Mouse (Mus musculus): Measurements from ENCODE around the gene Tbc1d22a. TPM values are rescaled to one million over a fixed set of nuclear protein-coding genes. Genes with fewer than 3 reads are reported as not detected.
"Not testable (repeated sequence)": the region's sequence is repeated elsewhere in the genome, so short reads cannot be mapped to it uniquely, and the experiment has no call there.

Tbc1d22a gene
- polyA plus RNA-seq, 1 experiment from 2014 or later = 37.9 TPM

GRCm38 (mm10) chr15:86220229-86220630, 6.0 kb downstream of the Tbc1d22a start:
- DNase-seq (ENCODE audit: low read depth, low spot score) (no peak), ATAC-seq (no peak)
- ChIA-PET CTCF (interaction anchor here (1.3 to 2.5 kb wide), 3 partner anchors 16 to 33 kb away, joined by 3 to 9 read pairs (median 5); no protein-coding TSS in a partner anchor), POLR2A (no interaction called here)
- no peak for TF ChIP-seq CTCF (IDR thresholded peaks at IDR 0.05)
- in situ Hi-C loops (cut with MboI; ENCODE audit: low pct_unique_long_range_greater_than_20kb) = no loop called here
- no peaks in the 10 kb centered on the region for H3K27me3 ChIP-seq

DNA sequence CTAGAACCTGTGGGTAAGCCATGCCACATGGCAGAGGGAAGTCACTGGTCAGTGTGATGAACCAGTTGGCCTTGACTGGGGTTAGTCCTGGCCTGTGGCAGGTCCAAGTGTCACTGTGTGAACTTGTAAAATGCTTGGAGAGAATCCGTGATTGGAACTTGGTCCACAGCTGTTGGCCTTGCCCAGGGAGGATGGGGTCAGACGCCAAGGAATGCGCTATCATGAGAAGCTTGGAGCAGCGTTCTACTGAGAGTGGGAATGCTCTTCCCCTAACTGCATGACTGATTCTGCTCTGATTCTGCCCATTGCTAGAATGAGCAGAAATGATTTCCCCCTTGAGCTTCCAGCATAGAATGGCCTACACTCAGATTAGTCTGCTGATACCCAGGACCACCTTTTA, 6.5 kb downstream of the Tbc1d22a start:
- CTCF ChIA-PET = interaction anchor here (1.3 to 2.5 kb wide), 2 partner anchors 15 to 20 kb away, joined by 3 to 9 read pairs; no protein-coding TSS in a partner anchor

DNA sequence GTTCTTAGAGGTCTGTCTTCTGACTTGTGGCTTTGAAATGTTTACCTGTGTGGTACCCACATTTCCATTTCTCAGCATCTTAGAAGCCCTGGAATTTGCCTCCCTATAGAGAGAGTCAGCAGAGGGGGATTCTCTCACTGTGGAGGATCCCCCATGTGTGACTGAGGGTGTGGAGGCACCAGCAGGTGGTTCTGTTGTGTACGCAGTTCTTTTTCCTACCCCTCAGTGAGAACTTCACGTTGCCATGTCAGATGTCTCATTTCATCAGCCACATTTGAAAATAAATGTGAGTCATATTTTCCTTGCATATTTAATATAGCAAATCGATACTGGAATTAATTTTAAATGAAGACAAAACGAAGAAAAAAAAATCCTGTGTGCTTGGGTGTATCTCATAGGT, 7.1 kb downstream of the Tbc1d22a start:
- no peak for TF ChIP-seq CTCF (IDR thresholded peaks at IDR 0.05)
- no peaks in the 10 kb centered on the region for H3K27me3 ChIP-seq
- ChIA-PET CTCF (interaction anchor here (1.3 to 2.5 kb wide), 2 partner anchors 14 to 19 kb away, joined by 3 to 9 read pairs; no protein-coding TSS in a partner anchor), POLR2A (no interaction called here)
- no peak for ATAC-seq
- in situ Hi-C loops (cut with MboI; ENCODE audit: low pct_unique_long_range_greater_than_20kb) = no loop called here
- no peak for DNase-seq (ENCODE audit: low read depth, low spot score)

More for the DNA sequence above, 6.5 kb downstream of the Tbc1d22a start:
- H3K27me3 ChIP-seq = no peaks in the 10 kb centered on the region
- POLR2A ChIA-PET = no interaction called here
- in situ Hi-C loops (cut with MboI; ENCODE audit: low pct_unique_long_range_greater_than_20kb) = no loop called here
- no peak for ATAC-seq
- no peak for TF ChIP-seq CTCF (IDR thresholded peaks at IDR 0.05)
- no peak for DNase-seq (ENCODE audit: low read depth, low spot score)

GRCm38 (mm10) chr15:86221901-86222300, 7.6 kb downstream of the Tbc1d22a start:
- ATAC-seq; DNase-seq (ENCODE audit: low read depth, low spot score); in situ Hi-C loops (cut with MboI; ENCODE audit: low pct_unique_long_range_greater_than_20kb); H3K27me3 ChIP-seq: not testable (repeated sequence)
- ChIA-PET POLR2A (interaction anchor here (0.6 kb wide), 1 partner anchor 48 kb away, joined by 3 read pairs; no protein-coding TSS in a partner anchor), CTCF (interaction anchor here (2.5 kb wide), 1 partner anchor 18 kb away, joined by 9 read pairs; no protein-coding TSS in a partner anchor)

- POLR2A ChIA-PET = interaction anchor here (1.0 kb wide), 1 partner anchor 10 kb away, joined by 3 read pairs; no protein-coding TSS in a partner anchor
- TF ChIP-seq CTCF (IDR thresholded peaks at IDR 0.05) = no peak
These were observed 10.8 kb downstream of the Tbc1d22a start for GRCm38 (mm10) chr15:86224972-86225551.

GRCm38 (mm10) chr15:86226221-86226620, 12.0 kb downstream of the Tbc1d22a start:
- ATAC-seq = no peak
- POLR2A ChIA-PET = no interaction called here

More at GRCm38 (mm10) chr15:86224972-86225551, 10.8 kb downstream of the Tbc1d22a start:
- in situ Hi-C loops (cut with MboI; ENCODE audit: low pct_unique_long_range_greater_than_20kb) = no loop called here
- no peaks in the 10 kb centered on the region for H3K27me3 ChIP-seq
- DNase-seq (ENCODE audit: low read depth, low spot score) = no peak
- ATAC-seq = no peak
- CTCF ChIA-PET = no interaction called here

GRCm38 (mm10) chr15:86226968-86227367, 12.7 kb downstream of the Tbc1d22a start:
- no peak for TF ChIP-seq CTCF (IDR thresholded peaks at IDR 0.05)
- ATAC-seq = no peak
- in situ Hi-C loops (cut with MboI; ENCODE audit: low pct_unique_long_range_greater_than_20kb) = no loop called here

More at GRCm38 (mm10) chr15:86226221-86226620, 12.0 kb downstream of the Tbc1d22a start:
- no peak for DNase-seq (ENCODE audit: low read depth, low spot score)
- CTCF ChIA-PET = no interaction called here
- in situ Hi-C loops (cut with MboI; ENCODE audit: low pct_unique_long_range_greater_than_20kb) = no loop called here
- TF ChIP-seq CTCF (IDR thresholded peaks at IDR 0.05) = no peak
- H3K27me3 ChIP-seq = no peaks in the 10 kb centered on the region

GRCm38 (mm10) chr15:86228186-86228585, 13.9 kb downstream of the Tbc1d22a start:
- ATAC-seq = peak; percentile 68
- ChIA-PET POLR2A (no interaction called here), CTCF (interaction anchor here (1.2 kb wide), 1 partner anchor 26 kb away, joined by 3 read pairs; no protein-coding TSS in a partner anchor)
- no peak for DNase-seq (ENCODE audit: low read depth, low spot score)
- in situ Hi-C loops (cut with MboI; ENCODE audit: low pct_unique_long_range_greater_than_20kb) = no loop called here
- peak; percentile 64 for TF ChIP-seq CTCF (IDR thresholded peaks at IDR 0.05)
- no peaks in the 10 kb centered on the region for H3K27me3 ChIP-seq

More at GRCm38 (mm10) chr15:86226968-86227367, 12.7 kb downstream of the Tbc1d22a start:
- no peak for DNase-seq (ENCODE audit: low read depth, low spot score)
- H3K27me3 ChIP-seq = no peaks in the 10 kb centered on the region
- ChIA-PET POLR2A (no interaction called here), CTCF (no interaction called here)

DNA sequence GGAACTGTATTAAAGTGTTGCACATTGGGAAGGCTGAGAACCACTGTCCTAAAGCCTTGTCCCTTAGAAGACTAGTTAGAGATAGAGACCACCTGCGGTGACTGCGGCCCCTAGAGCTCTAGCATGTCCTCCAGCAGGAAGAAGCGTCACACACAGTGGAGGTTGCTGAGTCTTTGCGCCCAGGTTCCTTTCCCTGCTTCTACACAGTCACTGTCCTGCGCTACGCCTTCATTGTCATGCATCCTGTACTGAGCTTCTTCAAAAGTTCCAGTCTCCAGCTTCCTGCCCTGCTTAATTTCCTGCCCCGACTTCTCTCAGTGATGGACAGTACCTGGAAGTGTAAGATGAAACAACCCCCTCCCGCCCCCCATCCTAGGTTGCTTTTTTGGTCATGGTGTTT, 14.8 kb downstream of the Tbc1d22a start:
- TF ChIP-seq CTCF (IDR thresholded peaks at IDR 0.05) = no peak
- in situ Hi-C loops (cut with MboI; ENCODE audit: low pct_unique_long_range_greater_than_20kb) = no loop called here
- H3K27me3 ChIP-seq = no peaks in the 10 kb centered on the region
- CTCF ChIA-PET = no interaction called here
- POLR2A ChIA-PET = no interaction called here
- ATAC-seq = no peak
- DNase-seq (ENCODE audit: low read depth, low spot score) = no peak

DNA sequence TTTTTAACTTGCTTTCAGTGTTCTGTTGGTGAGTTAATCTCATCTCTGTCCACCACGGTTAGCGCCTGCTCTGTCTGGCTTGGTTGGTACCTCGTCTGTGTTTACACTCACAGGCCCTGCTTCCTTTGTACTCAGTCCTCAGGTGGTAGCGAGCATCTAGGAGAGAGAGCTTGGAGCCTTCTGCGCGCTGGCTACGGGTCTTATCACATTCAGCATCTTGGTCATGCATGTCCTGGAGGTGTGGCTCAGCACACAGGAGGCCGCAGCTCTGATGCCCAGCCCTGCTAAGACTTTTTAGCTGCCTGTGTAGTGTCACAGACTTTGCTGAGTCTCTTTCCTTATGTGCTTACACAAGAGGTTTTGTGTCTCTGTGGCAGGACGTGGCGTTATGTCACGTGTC, 15.4 kb downstream of the Tbc1d22a start:
- no peak for DNase-seq (ENCODE audit: low read depth, low spot score)
- no peak for TF ChIP-seq CTCF (IDR thresholded peaks at IDR 0.05)
- POLR2A ChIA-PET = no interaction called here
- in situ Hi-C loops (cut with MboI; ENCODE audit: low pct_unique_long_range_greater_than_20kb) = no loop called here
- no peaks in the 10 kb centered on the region for H3K27me3 ChIP-seq
- CTCF ChIA-PET = no interaction called here
- no peak for ATAC-seq

- in situ Hi-C loops (cut with MboI; ENCODE audit: low pct_unique_long_range_greater_than_20kb) = no loop called here
- ChIA-PET CTCF (no interaction called here), POLR2A (interaction anchor here (0.6 kb wide), 1 partner anchor 1372 kb away, joined by 5 read pairs; no protein-coding TSS in a partner anchor)
- TF ChIP-seq CTCF (IDR thresholded peaks at IDR 0.05) = no peak
- no peaks in the 10 kb centered on the region for H3K27me3 ChIP-seq
- ATAC-seq (no peak), DNase-seq (ENCODE audit: low read depth, low spot score) (no peak)
These were observed 16.9 kb downstream of the Tbc1d22a start for GRCm38 (mm10) chr15:86231170-86231569.

Measured in Patski (cell line).